Mouse (Mus musculus) midbrain, embryonic 16.5 days (tissue): ENCODE results near the gene Stab2. TPM values are rescaled to one million over a fixed set of nuclear protein-coding genes. Genes with fewer than 3 reads are reported as not detected.
A peak's percentile ranks its signal among the peaks of the same experiment; 100 is the strongest.

Source experiments
- ATAC-seq: fragments of 200-750 bp; cut with Nextera tagmentation; 2 replicates; pipeline ENCODE4 v1.8.0; 2017; ENCODE audit warnings: moderate TSS enrichment
- H3K27ac ChIP-seq: fragments of 300-500 bp; sonication (generic); 2 replicates; pipeline ENCODE4 v1.5.1; 2014; ENCODE audit warnings: mild to moderate bottlenecking, low read length, mixed read lengths
- H3K27me3 ChIP-seq: fragments of 300-500 bp; sonication (generic); 2 replicates; pipeline ENCODE4 v1.6.1; 2014; ENCODE audit warnings: low read depth, low read length, mixed read lengths; ENCODE audit not compliant: control insufficient read depth, insufficient read depth
- H3K36me3 ChIP-seq: fragments of 300-500 bp; sonication (generic); 2 replicates; pipeline ENCODE4 v1.6.1; 2014; ENCODE audit warnings: mild to moderate bottlenecking, low read length, moderate library complexity, mixed read lengths; ENCODE audit not compliant: control insufficient read depth, insufficient read depth
- H3K4me1 ChIP-seq: fragments of 300-500 bp; sonication (generic); 2 replicates; pipeline ENCODE4 v1.6.1; 2014; ENCODE audit warnings: mild to moderate bottlenecking, low read length, mixed read lengths; ENCODE audit not compliant: control insufficient read depth, insufficient read depth
- H3K4me2 ChIP-seq: fragments of 300-500 bp; sonication (generic); 2 replicates; pipeline ENCODE4 v1.6.1; 2014; ENCODE audit warnings: mild to moderate bottlenecking, low read length, mixed read lengths
- H3K4me3 ChIP-seq: fragments of 300-500 bp; sonication (generic); 2 replicates; pipeline ENCODE4 v1.5.1; 2014; ENCODE audit warnings: low read depth, mild to moderate bottlenecking, low read length, moderate library complexity, mixed read lengths
- H3K9ac ChIP-seq: fragments of 300-500 bp; sonication (generic); 2 replicates; pipeline ENCODE4 v1.6.1; 2014; ENCODE audit warnings: low read depth, low read length, mixed read lengths
- H3K9me3 ChIP-seq: fragments of 300-500 bp; sonication (generic); replicated peaks from 2 replicates; pipeline ENCODE4 v1.6.1; 2014; ENCODE audit warnings: mild to moderate bottlenecking, low read length, mixed read lengths; ENCODE audit not compliant: control insufficient read depth, poor library complexity, severe bottlenecking
- WGBS: fragments of 180-500 bp; shearing (Covaris S2); extraction: QIAGEN DNeasy Blood & Tissue Kit; methylation state at CpG from one replicate; pipeline ENCODE4 v1.1.7; 2014; 5-methylcytosine and 5-hydroxymethylcytosine counted together
- polyA plus RNA-seq: library from polyadenylated mRNA; unstranded; fragments of >200 nt; fragmentation: Nextera tagmentation; extraction: Ambion mirVana; gene quantifications from 2 replicates; pipeline ENCODE4 v1.2.1, GENCODE M21; 2015

Gene Stab2
- polyA plus RNA-seq, 1 experiment from 2014 or later, result 0.03 TPM

DNA sequence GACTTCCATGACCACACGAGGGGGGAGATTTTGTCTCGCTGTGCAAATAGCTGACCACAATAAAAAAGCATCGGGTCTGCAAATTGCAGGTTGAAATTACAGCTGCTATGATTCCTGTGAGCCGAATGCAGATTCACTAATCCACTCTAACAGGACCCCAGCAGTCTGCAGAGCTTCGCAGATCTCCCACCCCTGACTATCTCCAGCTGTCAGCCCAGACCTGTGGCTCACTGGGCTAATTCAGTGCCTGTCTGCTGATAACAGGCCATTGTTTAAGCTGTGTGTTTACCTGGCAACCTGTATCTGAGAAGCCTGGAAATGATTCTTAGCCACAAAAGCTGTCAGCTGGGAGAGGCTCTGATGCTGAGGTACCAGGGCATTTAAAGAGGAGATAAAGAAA is 29.2 kb upstream of the Stab2 start:
- WGBS, result 12% methylated on average over 5 of the region's 5 CpGs
- Histone ChIP-seq H3K27ac (no peak overlapping the region), H3K36me3 (no peaks in the 10 kb centered on the region), H3K4me2 (no peak overlapping the region), H3K4me3 (no peak overlapping the region), H3K9me3 (no peaks in the 10 kb centered on the region), H3K4me1 (0 out of 2 replicates have a peak, but pooled peaks cover 6% of the 10 kb centered on the region), H3K27me3 (no peaks in the 10 kb centered on the region; the same call in 1 of the 2 replicates), H3K9ac (no peak overlapping the region)
- peak; percentile 68; the same call in 1 of the 2 replicates for ATAC-seq

DNA sequence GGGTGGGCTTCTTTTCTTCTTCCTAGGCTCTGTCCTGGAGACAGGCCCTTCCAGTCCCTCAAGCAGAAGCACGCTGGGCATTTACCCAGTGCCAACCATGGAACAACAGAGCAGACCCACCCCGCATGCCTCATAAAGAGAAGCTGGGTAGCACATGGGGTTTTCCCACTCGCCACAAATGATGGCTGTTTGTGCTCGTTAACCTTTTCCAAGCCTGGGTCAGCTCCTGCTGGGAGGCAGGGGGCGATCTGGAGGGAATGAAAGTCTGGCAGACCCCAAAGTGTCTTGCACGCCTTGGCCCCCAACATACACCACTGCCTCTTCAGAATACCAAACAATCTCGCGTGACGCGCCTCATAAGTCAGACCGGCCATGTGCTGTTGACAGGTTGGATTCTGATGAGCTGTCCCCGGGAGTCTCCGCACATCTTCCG is 28.5 kb upstream of the Stab2 start:
- WGBS, result 30% methylated on average over 14 of the region's 14 CpGs
- 0 out of 2 replicates have a peak, but pooled peaks cover 6% of the 10 kb centered on the region for H3K4me1 ChIP-seq
- peak; percentile 57; the same call in 1 of the 2 replicates for ATAC-seq
- peak overlapping the region; percentile 29 for H3K4me2 ChIP-seq
- H3K4me3 ChIP-seq, result no peak overlapping the region
- no peaks in the 10 kb centered on the region for H3K36me3 ChIP-seq
- H3K27me3 ChIP-seq, result no peaks in the 10 kb centered on the region; the same call in 1 of the 2 replicates
- no peak overlapping the region for H3K27ac ChIP-seq
- H3K9ac ChIP-seq, result no peak overlapping the region
- no peaks in the 10 kb centered on the region for H3K9me3 ChIP-seq

GRCm38 (mm10) chr10:87035866-87036265 is 28.0 kb upstream of the Stab2 start:
- no peak overlapping the region for H3K27ac ChIP-seq
- ATAC-seq, result 0 out of 2 replicates have a peak, but pooled peaks have one; percentile 13
- H3K4me1 ChIP-seq, result 0 out of 2 replicates have a peak, but pooled peaks cover 6% of the 10 kb centered on the region
- peak overlapping the region; percentile 29; the same call in 1 of the 2 replicates for H3K4me2 ChIP-seq
- 31% methylated on average over 15 of the region's 15 CpGs for WGBS
- H3K27me3 ChIP-seq, result no peaks in the 10 kb centered on the region; the same call in 1 of the 2 replicates
- no peak overlapping the region for H3K4me3 ChIP-seq
- no peaks in the 10 kb centered on the region for H3K9me3 ChIP-seq
- no peak overlapping the region for H3K9ac ChIP-seq
- H3K36me3 ChIP-seq, result no peaks in the 10 kb centered on the region

- no peak overlapping the region for H3K4me3 ChIP-seq
Observed at GRCm38 (mm10) chr10:87032768-87033167, 24.9 kb upstream of the Stab2 start.

DNA sequence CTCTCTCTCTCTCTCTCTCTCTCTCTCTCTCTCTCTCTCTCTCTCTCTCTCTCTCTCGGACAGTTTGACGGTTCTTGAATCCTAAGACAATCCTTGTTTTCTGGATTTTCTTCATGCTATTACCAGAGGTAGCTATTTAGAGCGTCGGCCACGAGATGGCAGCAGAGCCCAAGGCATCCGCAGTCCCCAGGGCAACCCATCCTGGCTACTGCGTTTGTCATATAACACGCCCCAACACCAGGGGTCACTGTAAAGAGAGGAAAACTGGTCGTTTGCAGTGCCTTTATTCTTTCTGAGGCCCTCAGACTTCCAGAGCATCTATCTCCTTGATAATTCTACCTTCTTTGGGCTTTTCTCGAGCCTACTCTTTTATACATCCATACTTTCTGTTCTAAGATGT is 17.1 kb upstream of the Stab2 start:
- Histone ChIP-seq H3K36me3 (no peaks in the 10 kb centered on the region), H3K27ac (no peak overlapping the region), H3K4me1 (no peaks in the 10 kb centered on the region), H3K9ac (no peak overlapping the region), H3K4me2 (no peak overlapping the region), H3K4me3 (no peak overlapping the region), H3K9me3 (no peaks in the 10 kb centered on the region), H3K27me3 (no peaks in the 10 kb centered on the region)
- WGBS, result under 1% methylated on average over 8 of the region's 10 CpGs
- peak; percentile 95 for ATAC-seq

More at GRCm38 (mm10) chr10:87032768-87033167, 24.9 kb upstream of the Stab2 start:
- H3K27me3 ChIP-seq, result no peaks in the 10 kb centered on the region
- WGBS, result 91% methylated on average over 8 of the region's 8 CpGs
- H3K4me2 ChIP-seq, result no peak overlapping the region
- 0 out of 2 replicates have a peak, but pooled peaks cover 6% of the 10 kb centered on the region for H3K4me1 ChIP-seq
- ATAC-seq, result no peak
- H3K9ac ChIP-seq, result no peak overlapping the region
- no peak overlapping the region for H3K27ac ChIP-seq
- H3K36me3 ChIP-seq, result no peaks in the 10 kb centered on the region
- H3K9me3 ChIP-seq, result no peaks in the 10 kb centered on the region

GRCm38 (mm10) chr10:87020711-87021110 is 12.9 kb upstream of the Stab2 start:
- Histone ChIP-seq H3K9ac (no peak overlapping the region), H3K4me2 (no peak overlapping the region), H3K9me3 (no peaks in the 10 kb centered on the region), H3K4me1 (peaks cover 6% of the 10 kb centered on the region; the same call in 1 of the 2 replicates), H3K36me3 (no peaks in the 10 kb centered on the region), H3K27ac (no peak overlapping the region), H3K27me3 (no peaks in the 10 kb centered on the region), H3K4me3 (no peak overlapping the region)
- no peak for ATAC-seq
- 57% methylated on average over 15 of the region's 16 CpGs for WGBS

DNA sequence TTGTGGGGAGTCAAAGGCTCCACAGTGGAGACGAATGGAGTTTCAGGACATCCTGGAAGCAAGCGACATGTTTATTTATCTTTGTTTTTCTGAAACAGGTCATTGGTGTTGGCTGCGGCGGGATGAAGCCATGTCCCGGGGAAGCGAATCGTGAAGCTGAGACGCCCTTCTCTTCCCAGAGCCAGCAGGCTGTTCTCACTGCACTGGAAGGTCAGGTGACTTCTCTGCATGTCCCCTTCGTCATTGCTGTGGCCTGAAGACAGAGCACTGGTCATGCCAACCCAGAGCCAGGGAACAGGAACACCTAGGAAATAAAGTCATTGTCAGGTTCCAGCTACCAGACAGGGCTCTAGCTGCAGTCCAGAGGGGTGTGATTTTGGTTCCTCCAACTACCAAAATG is 11.1 kb upstream of the Stab2 start:
- no peaks in the 10 kb centered on the region for H3K9me3 ChIP-seq
- H3K4me1 ChIP-seq, result peaks cover 6% of the 10 kb centered on the region; the same call in 1 of the 2 replicates
- no peak overlapping the region for H3K4me2 ChIP-seq
- no peaks in the 10 kb centered on the region for H3K27me3 ChIP-seq
- H3K9ac ChIP-seq, result no peak overlapping the region
- no peaks in the 10 kb centered on the region for H3K36me3 ChIP-seq
- H3K27ac ChIP-seq, result no peak overlapping the region
- H3K4me3 ChIP-seq, result no peak overlapping the region
- 81% methylated on average over 9 of the region's 9 CpGs for WGBS
- ATAC-seq, result no peak

GRCm38 (mm10) chr10:87016151-87016692 is 8.4 kb upstream of the Stab2 start:
- peak; percentile 60; the same call in 1 of the 2 replicates for ATAC-seq
- Histone ChIP-seq H3K27me3 (no peaks in the 10 kb centered on the region), H3K27ac (no peak overlapping the region), H3K9me3 (no peaks in the 10 kb centered on the region), H3K9ac (no peak overlapping the region), H3K4me1 (peaks cover 6% of the 10 kb centered on the region; the same call in 1 of the 2 replicates), H3K36me3 (no peaks in the 10 kb centered on the region), H3K4me3 (no peak overlapping the region), H3K4me2 (no peak overlapping the region)
- 19% methylated on average over 9 of the region's 9 CpGs for WGBS

GRCm38 (mm10) chr10:87015403-87015802 is 7.6 kb upstream of the Stab2 start:
- Histone ChIP-seq H3K4me1 (peaks cover 6% of the 10 kb centered on the region; the same call in 1 of the 2 replicates), H3K36me3 (no peaks in the 10 kb centered on the region), H3K27me3 (no peaks in the 10 kb centered on the region), H3K9me3 (no peaks in the 10 kb centered on the region), H3K4me2 (no peak overlapping the region), H3K9ac (no peak overlapping the region), H3K27ac (no peak overlapping the region), H3K4me3 (no peak overlapping the region)
- no peak for ATAC-seq
- WGBS, result 82% methylated on average over 5 of the region's 5 CpGs
